Mouse (Mus musculus): ENCODE data around the gene Fbxo6. TPM values are rescaled to one million over a fixed set of nuclear protein-coding genes. Genes with fewer than 3 reads are reported as not detected.
"Not testable (repeated sequence)": the region's sequence is repeated elsewhere in the genome, so short reads cannot be mapped to it uniquely, and the experiment has no call there.

The Fbxo6 gene
- total RNA-seq (2021): 10 to 100 TPM; 21.3 to 22.8 TPM
- long read RNA-seq, experiment 1, transcript Fbxo6-201 (6 exons, 1,346 nt): major isoform, 13 of 35 reads
- long read RNA-seq, experiment 1, transcript Fbxo6-206 (6 exons, 811 nt): minor isoform, 11 of 35 reads
- long read RNA-seq, experiment 1, partial matches to known transcripts: 0 of 35 reads
- long read RNA-seq, experiment 1, other reads (novel, unspliced or antisense): 3 of 35 reads
- long read RNA-seq, experiment 2, transcript Fbxo6-206 (6 exons, 811 nt): major isoform, 15 of 39 reads
- long read RNA-seq, experiment 2, transcript Fbxo6-201 (6 exons, 1,346 nt): minor isoform, 11 of 39 reads
- long read RNA-seq, experiment 2, partial matches to known transcripts: 1 of 39 reads
- long read RNA-seq, experiment 2, other reads (novel, unspliced or antisense): 3 of 39 reads

- DNase-seq: peak; percentile 82
These were observed at the start of gene Fbxo6 for GRCm38 (mm10) chr4:148151267-148152168. Gene Fbxo6 (minus strand): TSS chr4:148152140.

- no peak for DNase-seq
These were observed 46.8 kb upstream of the Fbxo6 start for GRCm38 (mm10) chr4:148198721-148199120.

GRCm38 (mm10) chr4:148194400-148194799 is 42.5 kb upstream of the Fbxo6 start:
- DNase-seq: no peak

GRCm38 (mm10) chr4:148192707-148193245 is 40.8 kb upstream of the Fbxo6 start:
- no peak for DNase-seq

- not testable (repeated sequence) for DNase-seq
These were observed 36.8 kb upstream of the Fbxo6 start for GRCm38 (mm10) chr4:148188767-148189166.

GRCm38 (mm10) chr4:148185819-148186218 is 33.9 kb upstream of the Fbxo6 start:
- no peak for DNase-seq

GRCm38 (mm10) chr4:148184564-148184963 is 32.6 kb upstream of the Fbxo6 start:
- no peak for DNase-seq

- DNase-seq: no peak
These were observed 30.4 kb upstream of the Fbxo6 start for GRCm38 (mm10) chr4:148182363-148182762.

- no peak for DNase-seq
These were observed 29.5 kb upstream of the Fbxo6 start for GRCm38 (mm10) chr4:148181483-148181882.

GRCm38 (mm10) chr4:148177716-148178115 is 25.8 kb upstream of the Fbxo6 start:
- DNase-seq: no peak

- not testable (repeated sequence) for DNase-seq
These were observed 24.7 kb upstream of the Fbxo6 start for GRCm38 (mm10) chr4:148176603-148177002.

- no peak for DNase-seq
These were observed 22.5 kb upstream of the Fbxo6 start for GRCm38 (mm10) chr4:148174495-148174862.

GRCm38 (mm10) chr4:148173811-148174494 is 22.0 kb upstream of the Fbxo6 start:
- DNase-seq: no peak

GRCm38 (mm10) chr4:148171261-148171660 is 19.3 kb upstream of the Fbxo6 start:
- no peak for DNase-seq

- DNase-seq: peak; percentile 52
These were observed 18.9 kb upstream of the Fbxo6 start for GRCm38 (mm10) chr4:148170842-148171241.

- DNase-seq: no peak
These were observed 17.6 kb upstream of the Fbxo6 start for GRCm38 (mm10) chr4:148169586-148169985.

- DNase-seq: peak; percentile 68
These were observed 16.3 kb upstream of the Fbxo6 start for GRCm38 (mm10) chr4:148168287-148168686.

- DNase-seq: peak; percentile 74
These were observed 15.0 kb upstream of the Fbxo6 start for GRCm38 (mm10) chr4:148166986-148167385.

GRCm38 (mm10) chr4:148166431-148166830 is 14.5 kb upstream of the Fbxo6 start:
- DNase-seq: no peak

- no peak for DNase-seq
These were observed 13.6 kb upstream of the Fbxo6 start for GRCm38 (mm10) chr4:148165551-148165950.

- DNase-seq: no peak
These were observed 12.5 kb upstream of the Fbxo6 start for GRCm38 (mm10) chr4:148164461-148164860.

- peak; percentile 64 for DNase-seq
These were observed 12.1 kb upstream of the Fbxo6 start for GRCm38 (mm10) chr4:148164002-148164439.
